Mouse (Mus musculus) kidney, adult 2 months (tissue): Measurements from ENCODE around the gene Dalrd3.
A peak's percentile ranks its signal among the peaks of the same experiment; 100 is the strongest.

Experiments used
- CTCF ChIP-seq: fragments of 200-500 bp; conservative IDR thresholded peaks from 2 replicates; pipeline ENCODE4 v1.5.1; 2011; ENCODE audit warnings: low read depth, mild to moderate bottlenecking, control low read depth, low read length, moderate library complexity, mixed read lengths; ENCODE audit not compliant: insufficient read depth, insufficient read length
- POLR2A ChIP-seq: fragments of 200-500 bp; IDR thresholded peaks from one replicate; pipeline ENCODE4 v1.6.1; 2011; ENCODE audit warnings: low read depth, low read length, control low read depth

- TF ChIP-seq CTCF (no peak), POLR2A (peak; percentile 82)
Observed at GRCm38 (mm10) chr9:108560227-108560841, 9.4 kb upstream of the Dalrd3 start, which contains the start of gene Impdh2.
